Mouse (Mus musculus) lung, postnatal 14 days (tissue): ENCODE results near the gene Cd101.

ENCODE experiments used
- DNase-seq: peaks from one replicate; pipeline ENCODE4 v3.0.0; 2021

Cd101 gene

GRCm38 (mm10) chr3:100998904-100999340, 30.4 kb downstream of the Cd101 start:
- DNase-seq: peak; percentile 90

- peak; percentile 70 for DNase-seq
Measured at GRCm38 (mm10) chr3:100997785-100998570, 31.4 kb downstream of the Cd101 start.

GRCm38 (mm10) chr3:100994252-100994651, 35.1 kb downstream of the Cd101 start:
- no peak for DNase-seq

- DNase-seq: peak; percentile 42
Measured at GRCm38 (mm10) chr3:100993718-100994117, 35.6 kb downstream of the Cd101 start.

GRCm38 (mm10) chr3:100993158-100993557, 36.2 kb downstream of the Cd101 start:
- no peak for DNase-seq

- no peak for DNase-seq
Measured at GRCm38 (mm10) chr3:100990231-100990630, 39.1 kb downstream of the Cd101 start.

- DNase-seq: no peak
Measured at GRCm38 (mm10) chr3:100989417-100989816, 39.9 kb downstream of the Cd101 start.

- DNase-seq: no peak
Measured at GRCm38 (mm10) chr3:100979290-100979689, 50.1 kb downstream of the Cd101 start.

GRCm38 (mm10) chr3:100973906-100974305, 55.5 kb downstream of the Cd101 start:
- no peak for DNase-seq

GRCm38 (mm10) chr3:100969176-100969917, 60.0 kb downstream of the Cd101 start, which contains the start of gene Ttf2:
TSS of gene Ttf2 (minus strand) at chr3:100969663.
- peak; percentile 95 for DNase-seq

GRCm38 (mm10) chr3:100963849-100964542, 65.4 kb downstream of the Cd101 start:
- peak; percentile 57 for DNase-seq

GRCm38 (mm10) chr3:100961501-100961900, 67.9 kb downstream of the Cd101 start:
- DNase-seq: no peak

- DNase-seq: no peak
Measured at GRCm38 (mm10) chr3:100961007-100961406, 68.3 kb downstream of the Cd101 start.

- no peak for DNase-seq
Measured at GRCm38 (mm10) chr3:100954616-100955015, 74.7 kb downstream of the Cd101 start.

- no peak for DNase-seq
Measured at GRCm38 (mm10) chr3:100951531-100951930, 77.8 kb downstream of the Cd101 start.

- DNase-seq: no peak
Measured at GRCm38 (mm10) chr3:100947286-100947685, 82.1 kb downstream of the Cd101 start.
